Mouse (Mus musculus) induced T-regulatory cell, adult 2 months (primary cell): ENCODE data around the gene Hist1h1e.
A peak's percentile ranks its signal among the peaks of the same experiment; 100 is the strongest.

Experiments
- DNase-seq: peaks from one replicate; pipeline ENCODE4 v3.0.0-alpha.2; 2012; ENCODE audit warnings: low read depth

Hist1h1e gene

DNA sequence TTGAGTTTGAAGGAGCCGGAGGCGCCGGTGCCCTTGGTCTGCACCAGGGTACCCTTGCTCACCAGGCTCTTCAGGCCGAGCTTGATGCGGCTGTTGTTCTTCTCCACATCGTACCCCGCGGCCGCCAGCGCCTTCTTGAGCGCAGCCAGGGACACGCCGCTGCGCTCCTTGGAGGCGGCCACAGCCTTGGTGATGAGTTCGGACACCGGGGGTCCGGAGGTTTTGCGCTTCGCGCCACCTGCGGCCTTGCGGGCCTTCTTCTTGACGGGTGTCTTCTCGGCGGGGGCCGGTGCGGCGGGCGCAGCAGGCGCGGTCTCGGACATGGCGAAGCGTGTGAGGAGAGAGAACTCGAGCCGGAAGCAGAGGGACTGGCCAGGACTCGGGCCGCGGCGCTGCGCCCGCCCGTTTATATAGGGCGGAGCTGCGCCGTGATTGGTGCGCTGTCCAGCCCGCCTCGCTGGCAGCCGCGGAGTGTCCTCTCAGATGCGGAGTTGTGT lies at the start of gene Hist1h1e:
Gene Hist1h1e, minus strand, starts transcription at position 384 of the 497 bp plus-strand sequence.
- peak; percentile 87 for DNase-seq

- no peak for DNase-seq
These were observed 40.2 kb upstream of the Hist1h1e start for GRCm38 (mm10) chr13:23662536-23662935.

- no peak for DNase-seq
These were observed 37.4 kb upstream of the Hist1h1e start for GRCm38 (mm10) chr13:23659636-23660366.

DNA sequence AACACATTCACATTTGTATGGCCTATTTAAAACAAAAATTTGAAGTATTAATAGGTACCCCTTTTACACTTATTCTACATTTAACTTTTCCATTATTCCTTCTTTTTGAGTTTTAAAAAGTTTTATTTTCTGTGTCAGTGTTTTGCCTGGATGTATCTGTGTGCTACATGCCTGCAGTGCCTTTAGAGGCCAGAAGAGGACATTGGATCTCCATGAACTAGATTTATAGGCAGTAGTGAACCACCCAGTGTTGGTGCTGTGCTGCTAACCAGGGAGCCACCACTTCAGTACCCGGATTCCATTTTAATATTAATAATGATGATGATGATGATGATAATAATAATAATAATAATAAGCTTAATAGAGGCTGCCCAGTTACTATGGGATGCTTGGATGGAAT lies 8.3 kb upstream of the Hist1h1e start:
- DNase-seq, result peak; percentile 34

DNA sequence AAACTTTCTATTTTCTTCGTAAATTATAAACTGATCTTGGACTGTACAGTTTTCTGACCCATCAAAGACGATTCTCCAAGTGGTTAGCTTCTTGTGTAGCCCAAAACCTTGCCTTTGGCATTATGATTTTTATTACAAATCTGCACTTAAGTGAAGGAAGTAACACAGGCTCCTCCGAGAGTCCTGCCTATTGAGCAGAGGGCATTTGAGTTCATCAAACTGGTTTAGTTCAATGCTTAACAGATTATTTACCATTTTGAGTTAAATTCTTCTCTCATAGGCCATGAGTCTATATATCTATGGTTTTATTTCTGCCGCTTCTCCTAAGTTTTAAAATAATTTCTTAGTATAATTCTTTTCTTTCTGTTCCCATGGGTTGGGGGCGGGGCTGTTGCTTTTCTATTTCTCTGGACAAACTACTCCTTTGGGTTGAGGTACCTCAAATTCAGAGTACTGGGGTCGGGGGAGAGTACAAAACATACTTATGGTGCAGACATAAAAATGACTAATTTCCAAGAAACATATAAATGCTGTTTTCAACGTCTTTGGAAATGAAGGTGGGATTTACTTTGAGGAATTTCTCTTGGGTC lies 598 bp upstream of the Hist1h1e start:
- DNase-seq, result no peak

GRCm38 (mm10) chr13:23621532-23622174 lies 705 bp downstream of the Hist1h1e start:
- DNase-seq, result peak; percentile 93

DNA sequence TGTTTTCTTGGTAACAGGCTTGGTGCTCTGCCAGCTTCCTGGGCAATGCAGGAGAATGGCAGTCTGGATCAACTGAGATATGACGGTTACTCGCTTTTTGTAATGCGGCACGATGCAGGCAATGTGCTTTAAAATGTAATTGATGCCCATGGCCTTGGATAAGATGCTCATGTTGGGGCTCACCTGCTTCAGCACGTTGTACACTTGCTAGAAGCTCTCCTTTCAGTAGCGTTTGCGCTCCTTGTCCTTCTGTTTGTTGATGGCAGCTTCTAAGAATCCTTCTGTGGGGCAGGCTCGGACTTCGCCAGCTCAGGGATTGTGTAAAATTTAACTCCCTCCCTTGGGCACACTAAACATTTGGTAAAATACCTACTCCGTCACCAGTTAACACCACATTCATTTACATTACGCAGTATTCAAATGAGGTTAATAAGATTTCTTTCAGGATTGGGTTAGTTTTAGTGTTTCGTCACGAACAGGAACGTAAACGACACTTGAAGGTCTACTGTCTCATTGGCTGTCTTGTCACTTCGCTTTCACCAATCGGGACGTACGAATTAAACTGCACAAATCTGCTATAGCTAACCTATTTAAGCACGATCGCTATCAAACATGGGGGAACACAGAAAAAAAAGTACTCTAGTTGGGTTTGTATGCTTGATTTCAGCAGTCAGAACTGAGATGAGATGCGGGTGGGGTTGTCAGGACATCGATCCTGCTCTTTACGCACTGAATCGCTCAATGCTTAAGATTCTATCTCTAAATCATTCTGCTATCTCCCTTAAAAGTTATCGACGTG lies 1.4 kb downstream of the Hist1h1e start, which contains the start of gene Hist1h2be:
Gene Hist1h2be, minus strand, starts transcription at position 392 of the 799 bp plus-strand sequence.
- peak; percentile 95 for DNase-seq

- DNase-seq, result peak; percentile 46
These were observed 2.2 kb downstream of the Hist1h1e start for GRCm38 (mm10) chr13:23620056-23620732.

- DNase-seq, result no peak
These were observed 10.7 kb downstream of the Hist1h1e start for GRCm38 (mm10) chr13:23611638-23612037.

GRCm38 (mm10) chr13:23610393-23610792 lies 12.0 kb downstream of the Hist1h1e start:
- no peak for DNase-seq

DNA sequence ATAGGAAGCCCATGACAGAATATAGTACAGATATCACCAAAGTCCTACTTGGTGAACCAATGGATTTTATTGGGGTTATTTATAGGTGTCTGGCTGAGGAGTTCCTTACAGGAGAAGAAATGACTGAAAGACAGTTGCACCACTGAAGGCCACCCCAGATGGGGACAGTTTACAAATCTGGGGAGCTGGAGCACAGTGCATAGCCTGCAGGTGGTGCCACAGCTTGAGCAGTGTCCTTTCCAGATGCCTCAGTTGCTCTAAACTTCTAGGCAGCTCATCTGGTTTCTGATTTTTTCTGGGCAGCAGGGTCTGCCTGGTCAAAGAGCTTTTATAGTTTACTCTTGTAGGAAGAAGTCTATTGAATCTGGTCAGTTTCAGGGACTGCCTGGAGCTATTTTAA lies 12.5 kb downstream of the Hist1h1e start:
- no peak for DNase-seq

- DNase-seq, result no peak
These were observed 13.1 kb downstream of the Hist1h1e start for GRCm38 (mm10) chr13:23609209-23609608.

- no peak for DNase-seq
These were observed 17.3 kb downstream of the Hist1h1e start for GRCm38 (mm10) chr13:23605052-23605451.

- DNase-seq, result no peak
These were observed 17.9 kb downstream of the Hist1h1e start for GRCm38 (mm10) chr13:23604452-23604851.

- no peak for DNase-seq
These were observed 19.1 kb downstream of the Hist1h1e start for GRCm38 (mm10) chr13:23603182-23603699.

DNA sequence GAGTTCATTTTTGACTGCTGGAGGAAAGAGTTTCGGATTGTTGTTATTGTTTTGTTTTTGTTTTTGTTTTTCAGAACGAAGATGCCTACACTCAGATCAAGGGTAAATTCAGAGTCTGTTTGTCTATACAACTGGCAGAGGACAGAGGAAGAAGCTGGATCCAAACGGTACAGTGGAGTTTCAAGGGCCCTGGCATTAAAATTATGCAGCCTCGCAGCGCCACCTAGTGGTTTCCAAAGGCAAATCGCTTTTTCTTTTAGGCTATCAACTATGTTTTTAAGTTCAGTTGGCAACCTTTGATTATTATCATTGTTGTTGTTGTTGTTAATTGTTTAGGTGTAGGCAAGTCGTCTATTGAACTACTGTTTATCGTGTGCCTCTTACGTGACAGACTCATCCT lies 24.4 kb downstream of the Hist1h1e start:
- peak; percentile 93 for DNase-seq

- DNase-seq, result no peak
These were observed 26.6 kb downstream of the Hist1h1e start for GRCm38 (mm10) chr13:23595622-23596372.

GRCm38 (mm10) chr13:23595185-23595584 lies 27.2 kb downstream of the Hist1h1e start:
- DNase-seq, result no peak

DNA sequence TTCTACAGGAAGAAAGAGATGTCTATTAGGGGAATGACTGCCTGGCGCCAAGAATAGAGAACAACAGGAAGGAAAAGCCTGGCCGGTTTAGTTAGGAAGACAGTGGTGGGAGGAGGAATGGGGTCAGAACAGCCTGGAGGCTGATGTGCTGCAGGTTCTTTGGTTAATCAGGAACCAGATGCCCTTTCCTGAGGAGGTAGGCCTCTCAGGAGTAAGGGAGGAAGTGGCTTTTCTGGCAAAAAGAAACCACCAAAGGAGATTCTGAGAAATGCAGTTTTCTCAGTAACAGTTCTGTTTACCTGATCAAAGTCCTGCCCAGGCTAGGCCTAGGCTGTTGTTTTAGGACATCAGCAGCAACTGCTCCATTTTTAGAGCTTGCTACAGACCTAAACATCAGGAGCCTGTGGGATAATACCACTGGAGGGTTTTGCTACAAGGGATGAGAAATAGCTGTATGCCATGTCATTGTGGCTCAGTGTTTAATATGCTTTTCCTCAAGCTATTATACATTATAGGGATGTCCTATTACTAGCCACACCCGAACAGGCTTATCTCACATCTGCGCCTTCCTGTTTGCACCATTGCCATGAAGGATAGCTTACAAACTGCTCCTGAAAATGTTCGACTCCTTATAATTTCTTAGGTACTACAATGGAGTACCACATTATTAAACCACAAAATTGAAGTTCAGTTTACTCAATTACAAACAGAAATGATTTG lies 29.1 kb downstream of the Hist1h1e start:
- peak; percentile 48 for DNase-seq

DNA sequence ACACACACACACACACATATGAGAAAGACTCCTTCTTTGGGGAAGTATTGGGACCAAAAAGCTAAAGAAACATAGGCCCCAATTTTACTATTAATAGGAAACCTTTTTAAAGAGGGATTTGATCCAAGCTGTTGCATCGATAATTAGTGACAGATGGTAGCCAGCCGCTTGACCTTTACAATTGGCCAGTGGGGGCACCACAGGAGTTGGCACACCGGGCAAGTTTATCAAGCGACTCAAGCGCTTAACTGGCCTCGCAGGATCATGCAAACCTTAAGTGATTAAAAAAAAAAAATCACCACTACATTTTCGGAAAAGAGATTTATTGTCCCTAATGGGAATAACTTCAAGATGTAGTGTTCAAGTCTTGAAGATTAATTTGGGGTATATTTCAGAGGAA lies 29.7 kb downstream of the Hist1h1e start:
- DNase-seq, result no peak
